Mouse (Mus musculus) central nervous system, embryonic 14 days (tissue): Measurements from ENCODE around the gene Olfr1507. TPM values are rescaled to one million over a fixed set of nuclear protein-coding genes. Genes with fewer than 3 reads are reported as not detected.

ENCODE experiments used
- polyA plus RNA-seq: library from polyadenylated mRNA; depleted of rRNA; stranded (reverse); fragments of >200 nt; gene quantifications from 2 replicates; pipeline ENCODE4 v1.2.3, GENCODE M21; 2012; rRNA removed

Olfr1507 gene
- 0.03 TPM in 1 of 2 replicates, not detected in the other for polyA plus RNA-seq

GRCm38 (mm10) chr14:52495516-52495915, at the start of gene Olfr1507:
Gene Olfr1507, minus strand, starts transcription at chr14:52495749.

GRCm38 (mm10) chr14:52467395-52467794, 28.2 kb downstream of the Olfr1507 start, which contains the start of gene Olfr1508:
Gene Olfr1508, minus strand, starts transcription at chr14:52467495.

GRCm38 (mm10) chr14:52442690-52443089, 52.9 kb downstream of the Olfr1507 start, which contains the start of gene Olfr1509:
Gene Olfr1509, plus strand, starts transcription at chr14:52442990.

Other genes starting within 250 kb of the Olfr1507 start
- gene Chd8, start 238.0 kb downstream of the Olfr1507 start, polyA plus RNA-seq = 63.5 and 70.7 TPM in 2 replicates
- gene Tox4, start 216.6 kb downstream of the Olfr1507 start, polyA plus RNA-seq = 43.2 and 44.0 TPM in 2 replicates
- 47.8 and 51.9 TPM in 2 replicates for gene Rab2b, start 216.2 kb downstream of the Olfr1507 start, polyA plus RNA-seq
- 55.1 and 58.7 TPM in 2 replicates for gene Mettl3, start 190.6 kb downstream of the Olfr1507 start, polyA plus RNA-seq
- gene Sall2, start 167.0 kb downstream of the Olfr1507 start, polyA plus RNA-seq = 52.2 and 52.9 TPM in 2 replicates
- gene Olfr1513, start 139.3 kb downstream of the Olfr1507 start, polyA plus RNA-seq = not detected in 2 replicates
- gene Olfr1512, start 116.6 kb downstream of the Olfr1507 start, polyA plus RNA-seq = not detected in 2 replicates
- not detected in 2 replicates for gene Olfr1511, start 98.4 kb downstream of the Olfr1507 start, polyA plus RNA-seq
- not detected in 2 replicates for gene Olfr1510, start 81.4 kb downstream of the Olfr1507 start, polyA plus RNA-seq
- gene Olfr1509, start 52.8 kb downstream of the Olfr1507 start, polyA plus RNA-seq = not detected in 2 replicates
- gene Olfr1508, start 28.3 kb downstream of the Olfr1507 start, polyA plus RNA-seq = not detected in 2 replicates